Mouse (Mus musculus): Measurements from ENCODE around the gene Gm7879. TPM values are rescaled to one million over a fixed set of nuclear protein-coding genes. Genes with fewer than 3 reads are reported as not detected.
"Not testable (repeated sequence)": the region's sequence is repeated elsewhere in the genome, so short reads cannot be mapped to it uniquely, and the experiment has no call there.

Gm7879 gene
- 0.46 and 0.72 TPM in 2 replicates for polyA plus RNA-seq (2015; fragmentation: Nextera tagmentation; extraction: Ambion mirVana)

DNA sequence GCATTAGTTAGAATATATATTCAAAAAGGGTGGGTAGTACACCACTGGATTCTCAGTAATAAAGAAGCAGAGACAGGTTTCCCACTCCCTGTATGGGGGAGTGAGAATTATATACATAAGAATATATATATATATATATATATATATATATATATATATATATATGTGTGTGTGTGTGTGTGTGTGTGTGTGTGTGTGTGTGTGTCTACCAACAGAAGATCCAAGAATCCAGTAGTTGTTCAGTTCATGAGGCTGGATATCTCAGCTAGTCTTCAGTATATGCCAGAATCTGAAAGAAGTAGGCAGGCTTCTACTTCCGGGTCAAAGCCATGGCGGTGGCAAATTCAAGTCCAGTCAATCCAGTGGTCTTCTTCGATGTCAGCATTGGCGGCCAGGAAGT is at the start of gene Gm7879:
Gene Gm7879 (plus strand): TSS at position 301 of the 400 bp plus-strand sequence.
- not testable (repeated sequence) for H3K27me3 ChIP-seq (replicated peaks); H3K9me3 ChIP-seq (replicated peaks); H3K27ac ChIP-seq (replicated peaks); H3K4me3 ChIP-seq (replicated peaks); ATAC-seq (ENCODE audit: low FRiP score); H3K9ac ChIP-seq (replicated peaks); H3K36me3 ChIP-seq; H3K4me2 ChIP-seq; H3K4me1 ChIP-seq
- 89% methylated on average over 4 of the region's 4 CpGs for WGBS

DNA sequence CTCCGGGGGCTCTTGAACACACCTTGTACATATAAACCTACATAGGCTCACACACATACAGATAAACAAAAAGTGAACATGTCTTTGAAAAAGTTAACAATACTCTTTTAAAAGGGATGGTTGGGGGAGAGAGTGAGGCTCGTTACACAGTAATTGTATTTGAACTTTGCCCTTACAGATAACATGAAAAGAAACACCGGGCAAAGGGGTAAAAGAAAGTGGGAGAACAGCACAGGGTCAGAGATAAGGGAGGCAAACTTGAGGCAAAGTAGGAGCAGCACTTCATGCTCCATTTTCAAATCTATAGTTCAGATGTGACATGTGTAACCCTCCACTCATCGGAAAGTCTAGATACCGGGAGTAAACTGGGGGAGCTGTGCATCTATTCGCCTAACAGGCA is 49.3 kb upstream of the Gm7879 start:
- WGBS: 81% methylated on average over 6 of the region's 6 CpGs
- Histone ChIP-seq H3K27me3 (replicated peaks) (no peaks in the 10 kb centered on the region), H3K36me3 (no peaks in the 10 kb centered on the region), H3K9me3 (replicated peaks) (no peaks in the 10 kb centered on the region), H3K4me1 (peaks cover 1% of the 10 kb centered on the region), H3K4me3 (replicated peaks) (no peak overlapping the region), H3K27ac (replicated peaks) (no peak overlapping the region), H3K4me2 (no peak overlapping the region), H3K9ac (replicated peaks) (no peak overlapping the region)
- no peak for ATAC-seq (ENCODE audit: low FRiP score)

DNA sequence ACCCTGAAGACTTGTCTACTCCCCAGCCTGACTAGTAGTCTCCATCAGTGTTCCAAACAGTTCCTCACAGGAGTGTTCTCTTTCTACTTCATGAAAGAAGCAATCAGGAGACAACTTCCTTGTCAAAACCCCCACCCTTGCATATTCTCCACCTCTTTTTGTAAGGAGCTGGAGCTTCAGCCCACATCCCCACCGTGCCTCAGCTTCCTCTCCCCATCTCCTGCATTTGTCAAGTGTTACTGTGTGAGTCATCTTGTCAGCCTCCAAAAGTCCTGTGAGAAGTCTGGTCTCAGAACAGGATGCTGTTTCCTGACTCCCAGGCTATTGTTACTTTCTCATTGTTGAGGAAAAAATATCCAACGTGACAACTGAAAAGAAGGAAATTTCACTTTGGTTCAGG is 47.6 kb upstream of the Gm7879 start:
- Histone ChIP-seq H3K9me3 (replicated peaks) (no peaks in the 10 kb centered on the region), H3K27me3 (replicated peaks) (no peaks in the 10 kb centered on the region), H3K4me1 (peaks cover 9% of the 10 kb centered on the region), H3K4me3 (replicated peaks) (no peak overlapping the region), H3K4me2 (no peak overlapping the region), H3K27ac (replicated peaks) (no peak overlapping the region), H3K9ac (replicated peaks) (no peak overlapping the region), H3K36me3 (no peaks in the 10 kb centered on the region)
- ATAC-seq (ENCODE audit: low FRiP score): no peak
- 85% methylated on average over 2 of the region's 2 CpGs for WGBS

DNA sequence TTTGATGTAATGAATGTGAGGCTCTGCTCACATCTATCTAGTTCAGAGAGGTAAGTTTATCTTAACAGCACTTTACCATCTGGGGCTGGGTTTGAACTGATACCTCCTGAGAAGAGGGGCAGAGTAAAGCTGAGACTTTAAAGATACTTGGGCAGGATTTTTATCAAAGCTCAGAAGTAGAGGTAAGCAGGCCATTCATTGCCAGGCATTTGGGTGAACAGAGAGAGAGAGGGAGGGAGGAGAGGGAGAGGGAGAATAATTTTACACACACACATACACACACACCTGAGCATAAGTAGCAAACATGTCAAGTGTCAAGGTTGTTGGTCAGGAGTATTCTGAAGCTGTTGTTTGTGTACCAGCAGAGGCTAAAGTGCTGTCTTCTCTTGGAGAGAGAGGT is 44.7 kb upstream of the Gm7879 start, which contains the start of gene Cd38:
Gene Cd38 (plus strand): TSS at position 301 of the 400 bp plus-strand sequence.
- Histone ChIP-seq H3K9ac (replicated peaks) (0 out of 2 replicates have a peak within 1 kb of the TSS, but pooled peaks have one; percentile 26), H3K4me1 (peaks cover 9% of the 10 kb centered on the region), H3K36me3 (no peaks in the 10 kb centered on the region), H3K9me3 (replicated peaks) (no peaks in the 10 kb centered on the region), H3K4me3 (replicated peaks) (peak within 1 kb of the TSS; percentile 34), H3K27me3 (replicated peaks) (no peaks in the 10 kb centered on the region), H3K27ac (replicated peaks) (no peak within 1 kb of the TSS), H3K4me2 (peak within 1 kb of the TSS; percentile 67)
- no peak for ATAC-seq (ENCODE audit: low FRiP score)

DNA sequence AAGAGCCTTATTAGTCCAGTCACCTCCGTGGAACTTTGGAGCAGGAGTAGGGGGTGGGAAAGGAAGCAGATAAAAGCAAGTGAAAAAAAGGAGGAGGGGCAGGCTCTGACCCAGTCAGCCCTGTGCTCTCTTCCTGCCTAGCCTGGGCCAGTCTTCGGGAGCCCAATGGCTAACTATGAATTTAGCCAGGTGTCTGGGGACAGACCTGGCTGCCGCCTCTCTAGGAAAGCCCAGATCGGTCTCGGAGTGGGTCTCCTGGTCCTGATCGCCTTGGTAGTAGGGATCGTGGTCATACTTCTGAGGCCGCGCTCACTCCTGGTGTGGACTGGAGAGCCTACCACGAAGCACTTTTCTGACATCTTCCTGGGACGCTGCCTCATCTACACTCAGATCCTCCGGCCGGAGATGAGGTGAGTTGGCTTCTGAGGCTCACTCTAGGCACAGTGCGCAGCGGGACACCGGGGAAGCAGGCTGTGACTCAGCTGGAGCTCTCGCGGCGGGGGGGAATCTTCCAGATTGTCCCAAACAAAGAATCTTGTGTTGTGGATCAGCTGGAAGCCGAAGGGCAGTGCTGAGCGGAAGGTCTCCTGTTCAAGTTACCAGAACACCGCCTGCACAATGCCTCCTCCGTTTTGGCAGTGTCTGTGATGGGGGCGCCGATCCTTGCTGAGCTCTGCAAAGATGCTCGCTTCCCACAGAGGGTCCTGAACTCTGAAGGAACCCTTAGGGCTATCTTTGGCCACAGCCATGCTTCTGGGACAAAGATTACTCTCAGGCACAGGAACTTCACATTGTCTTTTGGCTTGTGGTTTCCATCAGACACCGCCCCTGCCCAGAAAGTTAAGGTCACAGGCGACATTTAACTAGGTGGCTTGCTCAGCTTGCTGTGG is 44.0 kb upstream of the Gm7879 start:
- H3K4me1 ChIP-seq: peaks cover 9% of the 10 kb centered on the region
- ATAC-seq (ENCODE audit: low FRiP score): no peak
- H3K4me3 ChIP-seq (replicated peaks): peak overlapping the region; percentile 34
- no peak overlapping the region for H3K27ac ChIP-seq (replicated peaks)
- H3K4me2 ChIP-seq: peak overlapping the region; percentile 67
- WGBS: 7% methylated on average over 28 of the region's 28 CpGs
- no peaks in the 10 kb centered on the region for H3K36me3 ChIP-seq
- H3K27me3 ChIP-seq (replicated peaks): no peaks in the 10 kb centered on the region
- H3K9me3 ChIP-seq (replicated peaks): no peaks in the 10 kb centered on the region
- 0 out of 2 replicates have a peak overlapping the region, but pooled peaks have one; percentile 26 for H3K9ac ChIP-seq (replicated peaks)

DNA sequence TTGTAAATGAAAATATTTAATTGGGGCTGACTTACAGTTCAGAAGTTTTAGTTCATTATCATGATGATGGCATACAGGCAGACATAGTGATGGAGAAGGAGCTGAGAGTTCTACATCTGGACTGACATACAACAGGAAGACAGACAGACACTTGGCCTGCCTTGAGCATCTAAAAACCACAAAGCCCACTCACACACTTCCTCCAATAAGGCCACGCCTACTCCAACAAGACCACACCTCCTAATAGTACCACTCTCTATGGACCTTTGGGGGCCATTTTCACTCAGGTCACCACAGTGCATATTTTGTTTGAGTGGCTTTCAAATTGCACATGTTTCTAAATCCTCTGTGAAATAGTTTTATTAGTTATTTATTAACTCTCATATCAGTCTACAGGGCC is 41.1 kb upstream of the Gm7879 start:
- H3K4me1 ChIP-seq: peaks cover 9% of the 10 kb centered on the region
- H3K36me3 ChIP-seq: no peaks in the 10 kb centered on the region
- no peak overlapping the region for H3K9ac ChIP-seq (replicated peaks)
- WGBS: 71% methylated on average over 1 of the region's 1 CpGs
- H3K4me3 ChIP-seq (replicated peaks): no peak overlapping the region
- no peaks in the 10 kb centered on the region for H3K27me3 ChIP-seq (replicated peaks)
- no peak overlapping the region for H3K27ac ChIP-seq (replicated peaks)
- no peak overlapping the region for H3K4me2 ChIP-seq
- ATAC-seq (ENCODE audit: low FRiP score): no peak
- no peaks in the 10 kb centered on the region for H3K9me3 ChIP-seq (replicated peaks)

DNA sequence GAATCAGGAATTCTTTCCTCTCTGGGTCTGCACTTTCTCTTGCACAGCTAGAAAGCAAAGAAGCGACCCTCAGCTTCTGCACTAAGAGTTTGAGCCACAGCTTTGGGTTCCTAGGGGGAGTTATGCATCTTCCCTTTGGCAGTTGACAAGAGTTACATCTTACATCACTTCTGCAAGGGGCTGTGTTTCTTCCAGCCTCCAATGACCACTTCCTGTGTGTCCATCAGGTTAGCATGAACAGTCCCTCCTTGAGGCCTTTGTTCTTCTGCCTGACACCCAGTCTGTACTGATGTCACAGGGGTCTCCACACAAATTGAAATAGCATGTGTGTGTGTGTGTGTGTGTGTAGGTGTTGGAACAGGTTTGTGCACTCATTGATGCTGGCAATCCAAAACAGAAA is 40.3 kb upstream of the Gm7879 start:
- H3K4me1 ChIP-seq: peaks cover 9% of the 10 kb centered on the region
- no peak overlapping the region for H3K9ac ChIP-seq (replicated peaks)
- WGBS: 73% methylated on average over 1 of the region's 1 CpGs
- no peak for ATAC-seq (ENCODE audit: low FRiP score)
- no peak overlapping the region for H3K4me2 ChIP-seq
- no peak overlapping the region for H3K4me3 ChIP-seq (replicated peaks)
- no peak overlapping the region for H3K27ac ChIP-seq (replicated peaks)
- H3K27me3 ChIP-seq (replicated peaks): no peaks in the 10 kb centered on the region
- H3K36me3 ChIP-seq: no peaks in the 10 kb centered on the region
- no peaks in the 10 kb centered on the region for H3K9me3 ChIP-seq (replicated peaks)

DNA sequence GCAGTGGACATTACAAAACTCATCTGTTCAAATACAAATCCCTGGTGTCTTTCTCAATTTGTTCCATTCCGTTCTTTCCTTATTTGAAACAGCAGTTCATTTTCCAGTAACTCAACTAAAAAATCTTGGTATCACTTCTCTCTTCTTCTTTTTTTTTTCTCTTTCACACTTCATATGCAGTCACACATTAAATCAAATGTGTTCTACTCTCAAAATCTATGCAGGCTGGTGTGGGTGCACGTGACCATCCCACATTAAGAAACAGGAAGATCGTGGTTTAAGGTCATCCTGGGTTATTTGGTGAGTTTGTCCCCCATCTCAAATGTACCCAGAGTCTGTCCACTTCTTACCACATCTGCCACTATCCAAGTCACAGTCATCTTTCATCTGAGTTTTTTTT is 30.9 kb upstream of the Gm7879 start:
- H3K4me1 ChIP-seq: no peaks in the 10 kb centered on the region
- no peak overlapping the region for H3K9ac ChIP-seq (replicated peaks)
- no peak for ATAC-seq (ENCODE audit: low FRiP score)
- no peaks in the 10 kb centered on the region for H3K36me3 ChIP-seq
- no peak overlapping the region for H3K4me3 ChIP-seq (replicated peaks)
- no peak overlapping the region for H3K4me2 ChIP-seq
- no peak overlapping the region for H3K27ac ChIP-seq (replicated peaks)
- 91% methylated on average over 3 of the region's 3 CpGs for WGBS
- no peaks in the 10 kb centered on the region for H3K9me3 ChIP-seq (replicated peaks)
- no peaks in the 10 kb centered on the region for H3K27me3 ChIP-seq (replicated peaks)

DNA sequence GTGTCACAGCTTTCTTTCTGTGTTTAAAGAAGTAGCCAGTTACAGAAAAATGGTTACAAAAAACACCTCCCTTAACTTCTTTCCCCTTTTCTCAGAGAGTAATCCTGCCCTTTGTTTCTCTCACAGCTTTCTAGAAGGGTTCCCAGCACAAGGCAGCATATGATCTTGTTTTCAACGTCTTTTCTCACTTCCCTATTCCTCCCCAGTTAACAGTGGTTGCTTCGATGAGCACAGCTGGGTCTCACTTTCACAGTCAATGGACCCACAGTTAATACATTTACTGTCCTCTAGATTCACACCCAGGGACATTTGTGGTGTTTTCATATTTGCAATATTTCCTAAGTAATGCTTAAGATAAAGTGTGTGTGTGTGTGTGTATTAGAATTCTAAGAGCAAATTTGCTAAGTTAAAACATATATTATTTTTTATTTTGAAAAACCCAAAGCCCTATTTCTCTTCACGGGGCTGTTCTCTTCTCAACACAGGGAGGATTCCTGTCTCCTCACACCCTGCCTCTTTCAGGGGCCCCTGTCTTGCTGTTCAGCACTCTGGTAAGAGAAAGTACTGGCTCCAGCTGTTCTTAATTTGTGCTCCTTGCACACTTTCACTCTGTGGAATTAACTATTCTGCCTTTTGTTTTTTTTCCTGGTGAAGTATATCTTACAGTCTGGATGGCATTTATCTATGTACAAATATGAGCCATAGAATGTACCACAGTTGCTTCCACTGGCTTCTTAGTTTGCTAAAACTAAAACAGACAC is 27.7 kb upstream of the Gm7879 start:
- H3K4me3 ChIP-seq (replicated peaks): no peak overlapping the region
- H3K4me1 ChIP-seq: no peaks in the 10 kb centered on the region
- H3K36me3 ChIP-seq: no peaks in the 10 kb centered on the region
- H3K27me3 ChIP-seq (replicated peaks): no peaks in the 10 kb centered on the region
- ATAC-seq (ENCODE audit: low FRiP score): no peak
- H3K27ac ChIP-seq (replicated peaks): no peak overlapping the region
- WGBS: 33% methylated on average over 3 of the region's 3 CpGs
- no peaks in the 10 kb centered on the region for H3K9me3 ChIP-seq (replicated peaks)
- no peak overlapping the region for H3K9ac ChIP-seq (replicated peaks)
- H3K4me2 ChIP-seq: no peak overlapping the region

DNA sequence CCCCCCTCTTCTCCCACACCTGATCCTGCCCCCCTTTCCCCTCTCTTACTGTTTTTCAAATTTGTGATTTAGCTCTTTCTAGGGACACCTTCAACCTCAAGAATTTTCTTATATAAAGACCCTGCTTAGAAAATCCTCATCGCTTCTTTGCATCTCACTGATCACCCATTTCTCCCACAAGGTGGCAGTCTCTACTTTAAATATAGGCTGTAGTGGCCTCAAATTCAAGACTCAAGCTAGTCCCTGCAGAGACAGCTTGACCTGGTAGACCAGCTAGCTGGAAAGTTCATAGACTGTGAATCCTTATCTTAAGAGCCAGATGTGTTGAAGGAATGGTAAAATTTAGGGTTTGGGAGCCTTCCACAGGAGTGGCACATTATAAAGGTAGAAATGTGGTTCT is 20.6 kb upstream of the Gm7879 start:
- Histone ChIP-seq H3K27me3 (replicated peaks) (no peaks in the 10 kb centered on the region), H3K4me2 (no peak overlapping the region), H3K4me1 (no peaks in the 10 kb centered on the region), H3K4me3 (replicated peaks) (no peak overlapping the region), H3K9ac (replicated peaks) (no peak overlapping the region), H3K27ac (replicated peaks) (no peak overlapping the region), H3K36me3 (no peaks in the 10 kb centered on the region), H3K9me3 (replicated peaks) (no peaks in the 10 kb centered on the region)
- no peak for ATAC-seq (ENCODE audit: low FRiP score)
- 13% methylated on average over 1 of the region's 1 CpGs for WGBS

DNA sequence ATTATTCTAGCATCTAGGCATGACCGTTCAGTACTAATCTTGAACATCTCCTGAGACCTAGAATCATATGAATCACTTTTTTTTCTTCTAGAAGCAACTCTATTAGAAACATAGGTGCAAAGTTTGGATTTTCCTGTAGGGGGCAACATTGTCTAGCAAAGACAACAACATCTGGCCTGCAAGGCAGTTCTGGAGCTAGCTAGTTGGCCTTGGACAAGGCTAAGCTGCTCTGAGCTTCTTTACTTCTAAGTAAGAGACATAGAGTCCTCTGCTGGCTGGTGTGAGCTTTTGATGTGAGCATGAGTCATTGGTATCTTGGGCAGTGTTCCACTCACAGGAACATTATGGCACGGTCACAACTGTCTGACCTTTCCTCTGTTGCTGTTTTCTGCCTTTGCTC is 18.8 kb upstream of the Gm7879 start:
- Histone ChIP-seq H3K9ac (replicated peaks) (no peak overlapping the region), H3K36me3 (no peaks in the 10 kb centered on the region), H3K4me2 (no peak overlapping the region), H3K27ac (replicated peaks) (no peak overlapping the region), H3K4me1 (no peaks in the 10 kb centered on the region), H3K9me3 (replicated peaks) (no peaks in the 10 kb centered on the region), H3K27me3 (replicated peaks) (no peaks in the 10 kb centered on the region), H3K4me3 (replicated peaks) (no peak overlapping the region)
- WGBS: 82% methylated on average over 2 of the region's 2 CpGs
- ATAC-seq (ENCODE audit: low FRiP score): no peak

DNA sequence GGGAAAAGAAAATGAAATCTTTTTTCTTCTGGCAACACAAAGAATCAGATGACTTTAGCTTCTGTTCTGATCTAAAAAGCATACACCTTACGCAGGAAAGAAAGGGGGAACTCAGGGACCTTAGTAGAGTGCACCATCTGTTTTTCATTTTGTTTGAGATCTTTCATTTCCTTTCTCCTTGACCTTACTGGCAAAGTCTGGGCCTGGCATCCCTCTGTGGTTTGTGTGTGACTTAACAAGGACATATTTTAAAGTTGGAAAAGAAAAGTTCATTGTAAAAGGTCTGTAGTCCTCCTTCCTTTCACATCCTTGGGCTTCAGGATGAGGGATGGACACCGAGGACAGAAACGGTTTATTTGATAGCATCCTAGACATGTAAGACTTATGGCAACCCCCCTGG is 17.0 kb upstream of the Gm7879 start:
- no peak for ATAC-seq (ENCODE audit: low FRiP score)
- Histone ChIP-seq H3K4me1 (no peaks in the 10 kb centered on the region), H3K27me3 (replicated peaks) (no peaks in the 10 kb centered on the region), H3K36me3 (no peaks in the 10 kb centered on the region), H3K4me3 (replicated peaks) (no peak overlapping the region), H3K9ac (replicated peaks) (no peak overlapping the region), H3K4me2 (no peak overlapping the region), H3K27ac (replicated peaks) (no peak overlapping the region), H3K9me3 (replicated peaks) (no peaks in the 10 kb centered on the region)
- 77% methylated on average over 3 of the region's 3 CpGs for WGBS

Data from neural tube, embryonic 15.5 days (tissue).